Mouse (Mus musculus) forebrain, embryonic 12.5 days (tissue): ENCODE data around the gene Tex45. TPM values are rescaled to one million over a fixed set of nuclear protein-coding genes. Genes with fewer than 3 reads are reported as not detected.

Experiments
- ATAC-seq: fragments of 200-750 bp; cut with Nextera tagmentation; 2 replicates; pipeline ENCODE4 v1.8.0; 2017; ENCODE audit warnings: moderate TSS enrichment; ENCODE audit not compliant: low FRiP score
- H3K27ac ChIP-seq: fragments of 300-500 bp; sonication (generic); 2 replicates; pipeline ENCODE4 v1.5.1; 2016; ENCODE audit warnings: mild to moderate bottlenecking
- H3K27me3 ChIP-seq: fragments of 300-500 bp; sonication (generic); 2 replicates; pipeline ENCODE4 v1.6.1; 2016; ENCODE audit warnings: mild to moderate bottlenecking
- H3K36me3 ChIP-seq: fragments of 300-500 bp; sonication (generic); replicated peaks from 2 replicates; pipeline ENCODE4 v1.6.1; 2016; ENCODE audit warnings: mild to moderate bottlenecking
- H3K4me1 ChIP-seq: fragments of 300-500 bp; sonication (generic); 2 replicates; pipeline ENCODE4 v1.6.1; 2016
- H3K4me2 ChIP-seq: fragments of 300-500 bp; sonication (generic); 2 replicates; pipeline ENCODE4 v1.6.1; 2016; ENCODE audit warnings: mild to moderate bottlenecking, moderate library complexity
- H3K4me3 ChIP-seq: fragments of 300-500 bp; sonication (generic); replicated peaks from 2 replicates; pipeline ENCODE4 v1.5.1; 2016; ENCODE audit warnings: mild to moderate bottlenecking
- H3K9ac ChIP-seq: fragments of 300-500 bp; sonication (generic); 2 replicates; pipeline ENCODE4 v1.6.1; 2016; ENCODE audit warnings: mild to moderate bottlenecking
- H3K9me3 ChIP-seq: fragments of 300-500 bp; sonication (generic); 2 replicates; pipeline ENCODE4 v1.6.1; 2016
- WGBS: fragments of 180-500 bp; shearing (Covaris S2); methylation state at CpG from one replicate; pipeline ENCODE4 v1.1.7; 2016; 5-methylcytosine and 5-hydroxymethylcytosine counted together
- polyA plus RNA-seq: library from polyadenylated mRNA; unstranded; fragments of >200 nt; fragmentation: Nextera tagmentation; extraction: Ambion mirVana; gene quantifications from 2 replicates; pipeline ENCODE4 v1.2.1, GENCODE M21; 2016

Tex45 gene
- polyA plus RNA-seq: not detected in 2 replicates

DNA sequence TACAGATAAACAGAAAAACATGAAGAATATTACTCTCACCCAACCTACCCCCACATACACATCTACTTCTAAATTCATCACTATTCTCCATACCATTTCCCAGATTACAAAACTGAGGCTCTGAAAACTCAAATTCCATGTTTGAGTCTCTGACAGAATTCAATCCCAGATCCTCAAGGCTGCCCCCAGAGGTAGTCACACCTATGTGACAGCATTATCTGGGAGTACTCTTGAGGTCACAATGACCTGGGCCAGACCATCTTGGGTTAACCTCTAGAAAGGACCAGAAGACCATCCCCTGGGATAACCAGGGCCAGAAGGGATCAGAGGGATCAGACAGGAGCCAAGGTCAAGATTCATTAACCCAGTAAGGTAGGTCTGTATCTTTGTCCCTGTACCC, at the start of gene Tex45:
TSS of gene Tex45 (plus strand) at position 301 of the 400 bp plus-strand sequence.
- no peak for ATAC-seq
- Histone ChIP-seq H3K4me3 (no peak within 1 kb of the TSS), H3K9ac (no peak within 1 kb of the TSS), H3K36me3 (no peaks in the 10 kb centered on the region), H3K4me1 (peaks cover 10% of the 10 kb centered on the region; the same call in 1 of the 2 replicates), H3K27ac (no peak within 1 kb of the TSS), H3K9me3 (no peaks in the 10 kb centered on the region), H3K4me2 (no peak within 1 kb of the TSS), H3K27me3 (peaks cover 5% of the 10 kb centered on the region)

DNA sequence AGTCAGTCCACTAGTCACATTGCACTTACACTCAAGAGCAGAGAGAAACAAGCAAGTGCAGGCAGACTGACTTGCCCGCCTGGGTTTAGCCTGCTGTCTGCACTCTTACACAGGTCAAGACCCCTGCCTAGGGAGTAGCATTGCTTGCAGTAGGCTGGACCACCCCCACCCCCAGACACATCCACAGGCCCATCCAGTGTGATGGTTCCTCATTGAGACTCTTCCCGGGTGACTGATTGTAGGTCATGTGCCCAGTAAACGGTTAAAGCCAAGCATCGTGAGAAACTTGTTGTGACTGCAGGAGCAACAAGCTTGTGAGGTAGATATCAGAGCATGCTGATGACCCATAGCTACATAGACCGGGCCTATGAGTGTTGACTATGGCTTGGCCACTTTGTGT, 49.2 kb upstream of the Tex45 start:
- Histone ChIP-seq H3K4me2 (no peak overlapping the region), H3K27me3 (no peaks in the 10 kb centered on the region), H3K9me3 (no peaks in the 10 kb centered on the region), H3K9ac (no peak overlapping the region), H3K27ac (no peak overlapping the region), H3K4me3 (no peak overlapping the region), H3K4me1 (peaks cover 20% of the 10 kb centered on the region), H3K36me3 (no peaks in the 10 kb centered on the region)
- no peak for ATAC-seq
- whole genome bisulfite sequencing: 93% methylated on average over 5 of the region's 5 CpGs

DNA sequence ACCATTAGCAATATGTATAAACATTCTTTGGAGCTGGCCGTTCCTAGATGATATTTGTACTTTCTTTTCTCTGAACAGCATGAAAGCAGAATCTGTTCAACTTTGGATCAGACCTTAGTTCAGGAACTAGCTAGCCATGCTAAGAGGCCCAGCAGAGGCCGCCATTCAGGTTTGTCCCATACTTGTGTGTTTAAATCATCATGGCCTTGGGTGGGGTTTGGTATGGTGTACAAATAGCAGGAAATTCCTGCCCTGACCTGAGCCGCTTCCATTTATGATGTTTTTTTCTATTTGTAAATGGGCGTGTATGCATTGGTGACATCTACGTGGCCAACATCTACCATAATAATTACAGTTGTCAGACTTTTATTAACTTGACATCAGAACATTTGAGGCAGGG, 45.4 kb upstream of the Tex45 start:
- Histone ChIP-seq H3K27me3 (no peaks in the 10 kb centered on the region), H3K9ac (no peak overlapping the region), H3K9me3 (no peaks in the 10 kb centered on the region), H3K4me1 (no peaks in the 10 kb centered on the region), H3K4me2 (no peak overlapping the region), H3K36me3 (peaks cover 17% of the 10 kb centered on the region), H3K27ac (no peak overlapping the region), H3K4me3 (no peak overlapping the region)
- ATAC-seq: no peak
- 95% methylated on average over 5 of the region's 5 CpGs for WGBS

DNA sequence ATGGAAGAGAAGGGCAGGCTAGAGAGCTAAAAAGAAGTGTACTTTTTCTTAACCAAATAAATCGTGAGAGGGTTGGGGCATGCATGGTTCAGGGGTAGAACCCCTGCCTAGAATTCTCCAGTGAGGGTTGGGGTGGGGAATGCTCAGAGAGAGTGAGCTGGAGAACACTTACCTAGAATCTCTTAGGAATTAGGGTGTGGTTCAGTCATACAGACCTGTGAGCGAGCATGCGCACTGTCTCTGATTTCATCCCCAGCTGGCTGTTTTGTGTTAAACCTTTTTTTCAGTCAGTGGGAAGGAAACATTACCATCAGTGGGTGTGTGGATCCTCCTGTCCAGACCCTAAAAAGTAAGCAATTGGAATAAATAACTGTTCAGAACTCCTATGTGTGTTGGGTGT, 44.5 kb upstream of the Tex45 start:
- Histone ChIP-seq H3K4me1 (no peaks in the 10 kb centered on the region), H3K9me3 (no peaks in the 10 kb centered on the region), H3K27me3 (no peaks in the 10 kb centered on the region), H3K4me2 (no peak overlapping the region), H3K27ac (no peak overlapping the region), H3K4me3 (no peak overlapping the region), H3K9ac (no peak overlapping the region), H3K36me3 (peaks cover 24% of the 10 kb centered on the region)
- WGBS: 94% methylated on average over 3 of the region's 3 CpGs
- no peak for ATAC-seq

DNA sequence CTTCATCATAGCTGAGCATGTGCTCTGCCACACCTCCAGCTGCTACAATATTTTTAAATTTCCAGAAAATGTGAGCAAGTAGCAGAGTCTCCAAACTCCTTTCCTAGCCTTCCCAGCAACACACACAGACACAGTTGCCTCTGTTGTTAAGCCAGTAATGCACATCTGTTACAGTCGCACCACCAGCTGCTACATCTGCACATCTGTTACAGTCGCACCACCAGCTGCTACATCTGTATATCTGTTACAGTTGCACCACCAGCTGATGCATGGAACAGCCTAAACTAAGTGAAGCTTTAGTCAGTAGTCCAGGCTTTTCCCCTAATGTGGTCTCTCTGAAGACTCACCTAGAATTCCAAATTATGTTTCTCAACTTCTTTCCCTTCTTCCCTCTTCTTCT, 42.2 kb upstream of the Tex45 start:
- ATAC-seq: no peak
- Histone ChIP-seq H3K27ac (no peak overlapping the region), H3K27me3 (no peaks in the 10 kb centered on the region), H3K4me1 (no peaks in the 10 kb centered on the region), H3K4me2 (no peak overlapping the region), H3K9ac (no peak overlapping the region), H3K9me3 (no peaks in the 10 kb centered on the region), H3K4me3 (no peak overlapping the region), H3K36me3 (peaks cover 44% of the 10 kb centered on the region)
- WGBS: 92% methylated on average over 2 of the region's 2 CpGs

DNA sequence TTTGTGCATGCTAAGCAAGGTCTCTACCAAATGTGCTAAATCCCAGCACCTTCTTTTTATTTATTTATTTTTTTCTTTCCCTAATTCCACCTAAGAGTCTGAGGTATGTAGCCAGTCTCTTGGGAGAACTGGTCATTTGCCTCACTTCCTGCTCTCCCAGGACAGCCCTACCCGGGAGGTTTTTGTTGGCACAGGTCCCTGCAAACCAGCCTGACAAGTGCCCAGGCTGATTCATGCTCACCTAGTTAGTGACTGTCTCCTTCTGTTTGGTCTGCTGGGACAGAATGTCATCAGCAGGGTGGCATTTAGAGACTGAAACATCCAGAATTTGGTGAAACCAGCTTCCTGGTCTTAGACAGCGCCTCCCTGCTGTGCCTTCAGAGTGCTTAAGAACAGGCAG, 40.7 kb upstream of the Tex45 start:
- no peak for ATAC-seq
- H3K4me3 ChIP-seq: no peak overlapping the region
- no peaks in the 10 kb centered on the region for H3K4me1 ChIP-seq
- 81% methylated on average over 2 of the region's 2 CpGs for WGBS
- H3K36me3 ChIP-seq: peaks cover 53% of the 10 kb centered on the region
- no peak overlapping the region for H3K9ac ChIP-seq
- no peaks in the 10 kb centered on the region for H3K9me3 ChIP-seq
- no peak overlapping the region for H3K4me2 ChIP-seq
- H3K27me3 ChIP-seq: no peaks in the 10 kb centered on the region
- no peak overlapping the region for H3K27ac ChIP-seq

DNA sequence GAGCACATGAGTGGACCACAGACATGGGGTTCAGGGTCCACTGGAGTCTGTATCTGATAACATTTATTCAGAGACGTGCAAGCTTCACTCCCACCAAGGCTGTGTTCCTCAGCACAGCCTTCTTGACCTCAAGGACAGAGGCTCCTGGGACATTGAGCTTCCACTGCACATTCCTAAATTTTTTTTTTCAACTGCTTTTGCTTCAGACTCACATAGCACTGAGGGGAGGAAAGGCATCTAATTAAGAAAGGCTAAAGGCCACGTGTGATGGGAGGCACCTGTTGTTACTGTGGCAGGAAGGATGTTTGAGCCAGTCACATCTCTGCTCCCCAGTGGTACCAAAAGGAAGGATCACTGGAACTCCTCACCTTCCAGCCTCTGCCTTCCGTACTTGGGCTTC, 39.5 kb upstream of the Tex45 start:
- 89% methylated on average over 3 of the region's 3 CpGs for WGBS
- Histone ChIP-seq H3K9ac (no peak overlapping the region), H3K4me3 (no peak overlapping the region), H3K27me3 (no peaks in the 10 kb centered on the region), H3K4me2 (no peak overlapping the region), H3K27ac (no peak overlapping the region), H3K36me3 (peaks cover 63% of the 10 kb centered on the region), H3K4me1 (no peaks in the 10 kb centered on the region), H3K9me3 (no peaks in the 10 kb centered on the region)
- ATAC-seq: no peak

DNA sequence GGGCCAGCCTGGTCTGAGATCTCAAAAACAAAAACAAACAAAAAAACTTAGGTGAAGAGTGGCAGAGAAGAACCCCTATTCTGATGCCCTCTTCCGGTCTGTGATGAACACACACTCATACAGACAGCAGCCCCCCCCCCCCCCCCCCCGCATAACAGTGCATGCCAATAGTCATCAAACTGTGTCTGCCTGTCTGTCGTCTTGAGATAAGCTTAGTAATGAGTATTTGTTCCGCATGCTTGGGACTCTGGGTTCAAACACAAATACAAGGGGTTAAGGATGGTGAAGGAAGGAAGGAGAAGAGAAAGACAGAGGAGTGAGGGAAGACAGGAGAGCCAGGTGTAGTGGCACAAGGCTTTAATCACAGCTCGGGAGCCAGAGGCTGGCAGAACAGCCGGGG, 34.2 kb upstream of the Tex45 start:
- no peak overlapping the region for H3K9ac ChIP-seq
- peaks cover 85% of the 10 kb centered on the region for H3K36me3 ChIP-seq
- H3K27ac ChIP-seq: no peak overlapping the region
- no peaks in the 10 kb centered on the region for H3K4me1 ChIP-seq
- no peak overlapping the region for H3K4me2 ChIP-seq
- no peak for ATAC-seq
- H3K27me3 ChIP-seq: no peaks in the 10 kb centered on the region
- no peak overlapping the region for H3K4me3 ChIP-seq
- no peaks in the 10 kb centered on the region for H3K9me3 ChIP-seq
- WGBS: 88% methylated on average over 5 of the region's 6 CpGs

DNA sequence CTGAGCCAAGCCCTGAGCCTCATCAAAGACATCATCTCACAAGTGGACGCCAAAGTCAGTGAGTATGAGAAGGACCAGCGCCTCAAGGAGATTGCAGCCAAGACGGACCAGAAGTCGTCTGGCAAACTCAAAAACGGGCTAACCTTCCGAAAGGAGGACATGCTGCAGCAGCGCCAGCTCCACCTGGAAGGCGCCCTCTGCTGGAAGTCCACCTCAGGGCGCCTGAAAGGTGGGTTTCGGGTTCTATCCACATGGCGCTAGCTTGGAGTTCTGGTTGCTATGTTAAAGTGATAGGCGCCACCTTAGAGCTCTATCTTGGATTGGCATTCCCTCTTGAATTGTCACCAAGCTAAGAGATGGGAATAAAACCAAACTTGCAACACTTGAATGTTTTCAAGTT, 31.2 kb upstream of the Tex45 start:
- Histone ChIP-seq H3K36me3 (peaks cover 68% of the 10 kb centered on the region), H3K27me3 (no peaks in the 10 kb centered on the region), H3K4me3 (no peak overlapping the region), H3K4me2 (no peak overlapping the region), H3K27ac (no peak overlapping the region), H3K4me1 (no peaks in the 10 kb centered on the region), H3K9ac (no peak overlapping the region), H3K9me3 (no peaks in the 10 kb centered on the region)
- 82% methylated on average over 12 of the region's 12 CpGs for WGBS
- ATAC-seq: no peak

DNA sequence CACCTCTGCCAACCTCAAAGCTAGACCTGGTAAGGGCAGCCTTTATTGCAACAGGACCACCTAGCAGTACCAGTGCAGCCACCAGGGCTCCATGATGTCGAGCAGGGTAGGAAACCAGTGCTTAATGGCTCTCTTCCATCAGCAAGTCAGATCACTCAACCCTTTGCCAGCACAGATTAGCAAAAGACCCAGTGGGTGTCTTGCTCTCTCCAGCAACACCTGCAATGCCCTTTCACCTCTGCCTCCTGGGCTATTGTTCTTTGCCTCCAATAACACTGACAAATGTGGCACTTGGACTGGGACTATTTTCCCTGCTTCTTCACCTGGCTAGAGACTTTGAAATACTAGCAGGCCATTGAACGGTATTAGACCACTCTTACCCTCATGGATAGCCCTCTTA, 21.4 kb upstream of the Tex45 start:
- peaks cover 84% of the 10 kb centered on the region for H3K36me3 ChIP-seq

DNA sequence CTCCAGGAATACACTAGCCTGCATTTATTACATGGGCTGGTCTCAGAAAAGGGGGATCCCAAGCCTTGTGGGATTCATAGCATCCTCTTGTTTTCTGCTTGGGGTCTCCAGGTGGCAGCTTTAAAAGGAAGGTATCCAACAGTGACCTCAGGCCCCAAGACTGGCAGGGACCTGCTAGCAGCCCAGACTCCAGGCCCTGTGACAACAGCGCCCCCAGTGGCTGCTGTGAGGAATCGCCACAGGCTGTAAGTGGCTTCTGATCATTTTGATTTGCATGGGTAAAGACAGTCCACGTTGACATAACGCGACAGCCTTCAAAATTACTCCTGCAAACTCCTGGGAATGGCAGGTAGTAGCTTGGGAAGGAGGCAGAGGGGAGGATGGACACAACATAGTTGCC, 20.0 kb upstream of the Tex45 start:
- H3K4me3 ChIP-seq: no peak overlapping the region
- H3K4me1 ChIP-seq: no peaks in the 10 kb centered on the region
- no peak overlapping the region for H3K27ac ChIP-seq
- WGBS: 32% methylated on average over 5 of the region's 5 CpGs
- ATAC-seq: peak; percentile 43
- H3K9ac ChIP-seq: no peak overlapping the region
- H3K36me3 ChIP-seq: peaks cover 91% of the 10 kb centered on the region
- H3K27me3 ChIP-seq: no peaks in the 10 kb centered on the region
- no peak overlapping the region for H3K4me2 ChIP-seq
- no peaks in the 10 kb centered on the region for H3K9me3 ChIP-seq

More for the DNA sequence above, 21.4 kb upstream of the Tex45 start:
- Histone ChIP-seq H3K9me3 (no peaks in the 10 kb centered on the region), H3K4me2 (no peak overlapping the region), H3K27me3 (no peaks in the 10 kb centered on the region), H3K27ac (no peak overlapping the region), H3K4me3 (no peak overlapping the region), H3K4me1 (no peaks in the 10 kb centered on the region), H3K9ac (no peak overlapping the region)
- WGBS: 90% methylated on average over 2 of the region's 2 CpGs
- no peak for ATAC-seq

DNA sequence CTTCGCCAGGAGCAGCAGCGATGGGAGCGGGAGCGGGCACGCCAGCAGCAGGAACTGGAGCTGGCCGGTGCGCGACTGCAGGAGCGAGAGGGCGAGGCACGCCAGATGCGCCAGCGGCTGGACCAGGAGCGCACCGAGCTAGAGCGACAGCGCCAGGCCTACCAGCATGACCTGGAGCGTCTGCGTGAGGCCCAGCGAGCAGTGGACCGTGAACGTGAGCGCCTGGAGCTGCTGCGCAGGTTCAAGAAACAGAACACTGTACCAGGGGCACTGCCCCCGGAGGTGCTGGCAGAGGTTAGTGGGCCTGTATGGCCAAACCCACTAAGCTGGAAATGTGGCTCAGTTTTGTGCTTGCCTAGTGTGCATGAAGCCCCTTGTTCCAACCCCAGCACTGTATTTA, 18.7 kb upstream of the Tex45 start:
- Histone ChIP-seq H3K27ac (no peak overlapping the region), H3K4me1 (no peaks in the 10 kb centered on the region), H3K4me2 (no peak overlapping the region), H3K27me3 (no peaks in the 10 kb centered on the region), H3K4me3 (no peak overlapping the region), H3K9ac (no peak overlapping the region), H3K36me3 (peaks cover 96% of the 10 kb centered on the region), H3K9me3 (no peaks in the 10 kb centered on the region)
- 94% methylated on average over 25 of the region's 25 CpGs for WGBS
- no peak for ATAC-seq

DNA sequence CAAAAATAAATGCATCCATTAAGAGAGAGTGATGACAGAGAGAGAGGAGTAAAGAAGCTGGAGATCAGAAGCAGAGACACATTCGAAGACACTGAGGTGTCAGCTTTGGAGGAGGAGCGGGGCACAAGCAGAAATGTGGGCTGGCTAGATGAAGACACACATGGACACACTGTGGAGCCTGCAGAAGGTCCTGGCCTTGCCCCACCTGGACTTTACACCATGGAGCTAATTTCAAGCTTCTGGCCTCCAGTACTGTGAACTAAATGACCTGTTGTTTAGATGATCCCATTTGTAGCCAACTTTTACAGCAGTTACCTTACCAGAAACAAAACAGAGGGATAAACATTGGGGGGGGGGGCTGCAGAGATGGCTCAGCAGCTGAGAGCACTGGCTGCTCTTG, 7.4 kb upstream of the Tex45 start:
- Histone ChIP-seq H3K27me3 (no peaks in the 10 kb centered on the region), H3K9ac (no peak overlapping the region), H3K4me3 (no peak overlapping the region), H3K36me3 (peaks cover 9% of the 10 kb centered on the region; the same call in 1 of the 2 replicates), H3K4me1 (peaks cover 9% of the 10 kb centered on the region; the same call in 1 of the 2 replicates), H3K9me3 (no peaks in the 10 kb centered on the region), H3K27ac (no peak overlapping the region), H3K4me2 (no peak overlapping the region)
- 86% methylated on average over 2 of the region's 2 CpGs for WGBS
- no peak for ATAC-seq

DNA sequence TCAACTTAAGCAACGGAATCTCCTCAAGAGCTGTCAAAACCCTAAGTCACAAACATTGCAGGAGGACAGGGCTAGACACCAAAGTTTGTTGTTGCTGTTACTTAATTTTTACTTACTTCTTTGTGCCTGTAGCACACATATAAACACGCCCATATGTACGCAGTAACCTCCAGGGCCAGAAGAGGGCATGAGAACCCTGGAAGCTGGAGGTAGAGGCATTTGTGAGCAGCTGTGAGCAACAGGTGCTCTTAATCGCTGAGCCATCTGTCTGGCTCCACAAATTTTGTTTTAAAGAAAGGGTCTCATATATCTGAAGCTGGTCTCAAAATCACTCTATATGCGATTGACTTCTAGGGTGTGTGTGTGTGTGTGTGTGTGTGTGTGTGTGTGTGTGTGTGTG, 6.4 kb upstream of the Tex45 start:
- no peaks in the 10 kb centered on the region for H3K27me3 ChIP-seq
- H3K4me1 ChIP-seq: peaks cover 10% of the 10 kb centered on the region; the same call in 1 of the 2 replicates
- no peak overlapping the region for H3K9ac ChIP-seq
- ATAC-seq: no peak
- no peak overlapping the region for H3K27ac ChIP-seq
- no peak overlapping the region for H3K4me2 ChIP-seq
- 0 out of 2 replicates have a peak, but pooled peaks cover 6% of the 10 kb centered on the region for H3K36me3 ChIP-seq
- no peak overlapping the region for H3K4me3 ChIP-seq
- WGBS: 53% methylated on average over 5 of the region's 5 CpGs
- H3K9me3 ChIP-seq: no peaks in the 10 kb centered on the region
